Mouse (Mus musculus): ENCODE data around the gene Foxa2. TPM values are rescaled to one million over a fixed set of nuclear protein-coding genes. Genes with fewer than 3 reads are reported as not detected.

The Foxa2 gene
- polyA plus RNA-seq (2017; shearing (Covaris generic)): not detected

GRCm38 (mm10) chr2:148046799-148047165, at the start of gene Foxa2:
TSS of gene Foxa2 (minus strand) at chr2:148046969.

All from inflammation-experienced regulatory T-cells (primary cell).